Mouse (Mus musculus) midbrain, postnatal 0 days (tissue): ENCODE measurements at regions not wholly inside any gene's neighbourhood (a gene's known extent, or its start where the extent isn't known, plus 50 kb on each side); places are given as distances from the start of the nearest gene placed in this dataset.

Source experiments
- ATAC-seq: fragments of 200-750 bp; cut with Nextera tagmentation; 2 replicates; pipeline ENCODE4 v1.8.0; 2017; ENCODE audit warnings: moderate number of reproducible peaks, mild to moderate bottlenecking, moderate TSS enrichment, moderate library complexity; ENCODE audit not compliant: low FRiP score
- DNase-seq: peaks from one replicate; pipeline ENCODE4 v3.0.0-alpha.2; 2015; ENCODE audit warnings: low spot score
- H3K27ac ChIP-seq: fragments of 300-500 bp; sonication (generic); 2 replicates; pipeline ENCODE4 v1.5.1; 2014; ENCODE audit warnings: low read depth, mild to moderate bottlenecking, low read length, mixed read lengths
- H3K27me3 ChIP-seq: fragments of 300-500 bp; sonication (generic); 2 replicates; pipeline ENCODE4 v1.6.1; 2014; ENCODE audit warnings: low read length, control low read depth, mixed read lengths; ENCODE audit not compliant: insufficient read depth
- H3K36me3 ChIP-seq: fragments of 300-500 bp; sonication (generic); 2 replicates; pipeline ENCODE4 v1.6.1; 2014; ENCODE audit warnings: low read length, control low read depth, mixed read lengths; ENCODE audit not compliant: insufficient read depth
- H3K4me1 ChIP-seq: fragments of 300-500 bp; sonication (generic); 2 replicates; pipeline ENCODE4 v1.6.1; 2014; ENCODE audit warnings: mild to moderate bottlenecking, control low read depth, antibody characterized with exemption, low read length, mixed read lengths; ENCODE audit not compliant: insufficient read depth
- H3K4me2 ChIP-seq: fragments of 300-500 bp; sonication (generic); 2 replicates; pipeline ENCODE4 v1.6.1; 2014; ENCODE audit warnings: low read depth, mild to moderate bottlenecking, low read length, mixed read lengths; ENCODE audit not compliant: poor library complexity, severe bottlenecking
- H3K4me3 ChIP-seq: fragments of 300-500 bp; sonication (generic); 2 replicates; pipeline ENCODE4 v1.5.1; 2014; ENCODE audit warnings: low read depth, mild to moderate bottlenecking, low read length, moderate library complexity
- H3K9ac ChIP-seq: fragments of 300-500 bp; sonication (generic); replicated peaks from 2 replicates; pipeline ENCODE4 v1.6.1; 2014; ENCODE audit warnings: mild to moderate bottlenecking, low read length, moderate library complexity, mixed read lengths; ENCODE audit not compliant: poor library complexity, severe bottlenecking
- H3K9me3 ChIP-seq: fragments of 300-500 bp; sonication (generic); 2 replicates; pipeline ENCODE4 v1.6.1; 2016; ENCODE audit warnings: low read length, control low read depth
- CTCF ChIP-seq: IDR thresholded peaks from 2 replicates; pipeline ENCODE4 v1.5.1; 2016; ENCODE audit warnings: antibody characterized with exemption, mild to moderate bottlenecking
- WGBS: fragments of 180-500 bp; shearing (Covaris S2); extraction: QIAGEN DNeasy Blood & Tissue Kit; methylation state at CpG from one replicate; pipeline ENCODE4 v1.1.7; 2014; 5-methylcytosine and 5-hydroxymethylcytosine counted together

GRCm38 (mm10) chr8:10924526-10925199 lies 83.6 kb downstream of the Irs2 start:
- no peaks in the 10 kb centered on the region for H3K9me3 ChIP-seq
- DNase-seq (peak; percentile 57), ATAC-seq (no peak)
- TF ChIP-seq CTCF = no peak
- no peak overlapping the region for H3K9ac ChIP-seq
- H3K4me2 ChIP-seq = peak overlapping the region; percentile 16; the same call in 1 of the 2 replicates
- H3K27me3 ChIP-seq = no peaks in the 10 kb centered on the region
- H3K27ac ChIP-seq = peak overlapping the region; percentile 44; the same call in 1 of the 2 replicates
- peaks cover 29% of the 10 kb centered on the region; the same call in 1 of the 2 replicates for H3K4me1 ChIP-seq
- no peaks in the 10 kb centered on the region for H3K36me3 ChIP-seq
- H3K4me3 ChIP-seq = no peak overlapping the region
- WGBS = 13% methylated on average over 20 of the region's 20 CpGs

GRCm38 (mm10) chr8:10924001-10924490 lies 84.2 kb downstream of the Irs2 start:
- no peak overlapping the region for H3K27ac ChIP-seq
- no peak overlapping the region; the same call in 1 of the 2 replicates for H3K4me2 ChIP-seq
- ATAC-seq (no peak), DNase-seq (no peak)
- no peak overlapping the region for H3K4me3 ChIP-seq
- H3K36me3 ChIP-seq = no peaks in the 10 kb centered on the region
- peaks cover 29% of the 10 kb centered on the region; the same call in 1 of the 2 replicates for H3K4me1 ChIP-seq
- no peaks in the 10 kb centered on the region for H3K9me3 ChIP-seq
- 19% methylated on average over 3 of the region's 3 CpGs for WGBS
- H3K27me3 ChIP-seq = no peaks in the 10 kb centered on the region
- no peak for TF ChIP-seq CTCF
- H3K9ac ChIP-seq = no peak overlapping the region

DNA sequence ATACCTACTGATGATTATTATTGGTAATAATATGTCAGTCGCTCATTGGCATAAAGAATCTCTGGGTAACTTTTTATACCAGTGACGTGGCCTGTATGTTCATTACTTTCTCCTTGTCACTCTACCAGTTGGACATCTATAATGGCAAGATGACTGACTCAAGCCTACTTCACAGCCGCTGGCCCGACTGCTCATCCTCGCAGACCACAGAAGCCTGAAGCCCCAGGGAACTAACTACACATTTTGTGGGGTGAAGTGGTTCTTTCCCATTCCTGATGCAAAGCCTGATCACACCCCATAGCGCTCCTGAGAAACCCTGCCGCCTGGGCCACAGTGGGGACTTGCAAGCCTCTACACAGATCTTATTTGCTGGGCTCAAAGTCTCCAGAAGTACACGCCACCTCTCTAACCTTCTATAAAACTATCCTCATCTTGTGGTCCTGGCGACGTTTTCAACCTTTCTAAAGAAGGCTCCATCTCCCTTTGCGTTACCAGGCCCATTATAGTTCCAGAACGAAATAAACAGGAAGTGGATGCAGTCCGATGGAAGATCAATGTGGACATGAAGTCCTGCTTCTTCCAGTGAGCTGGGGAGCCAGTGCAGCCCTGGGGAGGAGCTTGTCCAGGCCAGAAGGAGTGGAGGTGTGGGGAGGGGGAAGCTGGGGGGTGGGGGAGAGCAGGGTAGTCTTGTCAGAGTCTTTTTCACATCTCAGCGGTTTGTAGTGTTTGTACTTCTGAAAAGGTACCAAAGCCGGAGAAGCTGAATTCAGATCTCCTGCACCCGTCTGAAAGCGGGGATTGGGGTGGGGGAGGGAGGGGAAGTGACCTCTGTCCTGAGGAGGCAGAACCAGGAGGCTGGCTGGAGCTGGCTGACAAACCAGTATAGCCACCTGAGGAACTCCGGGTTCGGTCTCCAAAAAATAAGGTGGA lies 84.9 kb downstream of the Irs2 start:
- H3K4me3 ChIP-seq = no peak overlapping the region
- TF ChIP-seq CTCF = no peak
- H3K27me3 ChIP-seq = 0 out of 2 replicates have a peak, but pooled peaks cover 3% of the 10 kb centered on the region
- peaks cover 29% of the 10 kb centered on the region; the same call in 1 of the 2 replicates for H3K4me1 ChIP-seq
- H3K27ac ChIP-seq = no peak overlapping the region
- H3K36me3 ChIP-seq = no peaks in the 10 kb centered on the region
- no peak overlapping the region for H3K9ac ChIP-seq
- WGBS = 41% methylated on average over 19 of the region's 19 CpGs
- DNase-seq = no peak
- no peak for ATAC-seq
- H3K9me3 ChIP-seq = no peaks in the 10 kb centered on the region
- H3K4me2 ChIP-seq = no peak overlapping the region

GRCm38 (mm10) chr8:10922209-10923030 lies 85.8 kb downstream of the Irs2 start:
- Histone ChIP-seq H3K27me3 (0 out of 2 replicates have a peak, but pooled peaks cover 3% of the 10 kb centered on the region), H3K27ac (peak overlapping the region; percentile 62; the same call in 1 of the 2 replicates), H3K36me3 (no peaks in the 10 kb centered on the region), H3K9me3 (no peaks in the 10 kb centered on the region), H3K9ac (no peak overlapping the region), H3K4me1 (peaks cover 29% of the 10 kb centered on the region; the same call in 1 of the 2 replicates), H3K4me3 (no peak overlapping the region), H3K4me2 (no peak overlapping the region)
- WGBS = 33% methylated on average over 11 of the region's 12 CpGs
- TF ChIP-seq CTCF = no peak; the same call in 1 of the 2 replicates
- no peak for DNase-seq
- peak; percentile 21; the same call in 1 of the 2 replicates for ATAC-seq

DNA sequence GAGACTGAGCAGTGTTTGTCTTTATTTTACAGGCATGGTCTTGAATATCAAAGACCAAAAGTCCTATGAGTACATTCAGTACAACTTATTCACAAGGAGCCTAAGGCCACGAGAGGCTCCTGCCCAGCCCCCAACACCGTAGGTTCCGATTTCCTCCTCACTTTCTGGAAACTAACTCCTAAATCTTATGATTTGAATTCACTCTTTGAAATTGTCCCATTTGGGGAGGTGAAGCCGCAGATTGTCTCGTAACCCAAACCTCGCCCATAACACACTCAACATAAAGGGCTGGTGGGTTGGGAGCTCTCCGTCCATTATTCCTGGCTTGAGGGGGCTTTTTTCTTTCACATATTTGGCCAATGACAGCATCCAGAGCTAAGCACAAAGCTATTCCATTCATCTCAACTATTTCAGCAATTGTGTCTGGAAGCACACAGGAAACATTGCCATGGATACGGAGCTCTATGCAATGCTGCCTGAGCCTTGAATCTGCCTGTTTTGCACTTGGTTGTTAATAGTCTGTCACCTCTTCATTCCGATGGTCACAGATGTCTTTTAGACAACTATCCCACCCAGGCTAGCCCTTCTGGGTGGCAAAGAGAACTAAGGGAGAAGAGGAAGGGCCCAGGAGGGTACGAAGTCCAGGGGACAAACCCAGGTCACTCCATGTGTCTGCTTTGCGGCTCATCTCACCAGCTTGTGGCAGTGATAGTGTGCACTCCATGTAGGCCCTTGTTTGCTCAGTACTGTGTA lies 86.6 kb downstream of the Irs2 start:
- Histone ChIP-seq H3K9ac (no peak overlapping the region), H3K4me3 (no peak overlapping the region), H3K27me3 (0 out of 2 replicates have a peak, but pooled peaks cover 3% of the 10 kb centered on the region), H3K4me2 (no peak overlapping the region), H3K9me3 (no peaks in the 10 kb centered on the region), H3K4me1 (peaks cover 29% of the 10 kb centered on the region; the same call in 1 of the 2 replicates), H3K27ac (peak overlapping the region; percentile 62; the same call in 1 of the 2 replicates), H3K36me3 (no peaks in the 10 kb centered on the region)
- ATAC-seq = 0 out of 2 replicates have a peak, but pooled peaks have one; percentile 47
- 15% methylated on average over 11 of the region's 11 CpGs for WGBS
- peak; percentile 74 for DNase-seq
- TF ChIP-seq CTCF = no peak
